Mouse (Mus musculus): Measurements from ENCODE around the gene Gm2012. TPM values are rescaled to one million over a fixed set of nuclear protein-coding genes. Genes with fewer than 3 reads are reported as not detected.
"Not testable (repeated sequence)": the region's sequence is repeated elsewhere in the genome, so short reads cannot be mapped to it uniquely, and the experiment has no call there.

Gm2012 gene
- not detected in 2 replicates for polyA plus RNA-seq (2016; fragmentation: Nextera tagmentation; extraction: Ambion mirVana)

GRCm38 (mm10) chrX:26231255-26231654 is at the start of gene Gm2012:
Gene Gm2012 (minus strand): TSS chrX:26231355.
- not testable (repeated sequence) for H3K4me3 ChIP-seq; H3K36me3 ChIP-seq; H3K27me3 ChIP-seq (replicated peaks); ATAC-seq; H3K9me3 ChIP-seq (replicated peaks); H3K4me2 ChIP-seq; H3K9ac ChIP-seq; H3K27ac ChIP-seq; H3K4me1 ChIP-seq
- WGBS (ENCODE audit: insufficient replicate concordance): 67% methylated on average over 1 of the region's 5 CpGs

GRCm38 (mm10) chrX:26159146-26159545 is 72.0 kb downstream of the Gm2012 start:
- not testable (repeated sequence) for H3K9me3 ChIP-seq (replicated peaks); H3K27ac ChIP-seq; H3K9ac ChIP-seq; H3K4me2 ChIP-seq; H3K27me3 ChIP-seq (replicated peaks); H3K4me3 ChIP-seq; H3K36me3 ChIP-seq; ATAC-seq; H3K4me1 ChIP-seq
- WGBS (ENCODE audit: insufficient replicate concordance): 65% methylated on average over 12 of the region's 12 CpGs

Small RNAs within 50 kb of the gene (microRNA-seq; reads per million reads assigned to microRNA genes)
- gene Gm26302: not detected

Other genes starting within 250 kb of the Gm2012 start
- not detected in 2 replicates for gene Gm5168, start 180.3 kb downstream of the Gm2012 start, polyA plus RNA-seq (2016; fragmentation: Nextera tagmentation; extraction: Ambion mirVana)
- not detected in 2 replicates for gene Gm2030, start 78.7 kb upstream of the Gm2012 start, polyA plus RNA-seq (2016; fragmentation: Nextera tagmentation; extraction: Ambion mirVana)